Mouse (Mus musculus): ENCODE data around the gene Drd5. TPM values are rescaled to one million over a fixed set of nuclear protein-coding genes. Genes with fewer than 3 reads are reported as not detected.

The Drd5 gene
- polyA plus RNA-seq, 1 experiment = not detected

Other genes starting within 250 kb of the Drd5 start
- gene Nsg1, start 159.5 kb upstream of the Drd5 start, polyA plus RNA-seq (2012; ENCODE audit: insufficient read depth, insufficient read length, missing spikeins) = 2.0 and 3.5 TPM in 2 replicates
- gene Zbtb49, start 98.9 kb upstream of the Drd5 start, polyA plus RNA-seq (2012; ENCODE audit: insufficient read depth, insufficient read length, missing spikeins) = 1.3 and 1.7 TPM in 2 replicates
- 32.3 and 32.7 TPM in 2 replicates for gene Lyar, start 98.9 kb upstream of the Drd5 start, polyA plus RNA-seq (2012; ENCODE audit: insufficient read depth, insufficient read length, missing spikeins)
- 53.7 and 66.6 TPM in 2 replicates for gene Tmem128, start 59.2 kb upstream of the Drd5 start, polyA plus RNA-seq (2012; ENCODE audit: insufficient read depth, insufficient read length, missing spikeins)
- 131 and 159 TPM in 2 replicates for gene Otop1, start 43.4 kb upstream of the Drd5 start, polyA plus RNA-seq (2012; ENCODE audit: insufficient read depth, insufficient read length, missing spikeins)
- gene Slc2a9, start 183.8 kb downstream of the Drd5 start, polyA plus RNA-seq (2012; ENCODE audit: insufficient read depth, insufficient read length, missing spikeins) = 0.83 and 1.9 TPM in 2 replicates
- 48.4 and 56.3 TPM in 2 replicates for gene Wdr1, start 243.9 kb downstream of the Drd5 start, polyA plus RNA-seq (2012; ENCODE audit: insufficient read depth, insufficient read length, missing spikeins)